Mouse (Mus musculus) hindbrain, embryonic 16.5 days (tissue): ENCODE data around the gene Cyp4x1. TPM values are rescaled to one million over a fixed set of nuclear protein-coding genes. Genes with fewer than 3 reads are reported as not detected.

Experiments used
- ATAC-seq: fragments of 200-750 bp; cut with Nextera tagmentation; 2 replicates; pipeline ENCODE4 v1.8.0; 2017; ENCODE audit warnings: moderate TSS enrichment, moderate library complexity
- H3K27ac ChIP-seq: fragments of 300-500 bp; sonication (generic); 2 replicates; pipeline ENCODE4 v1.5.1; 2014; ENCODE audit warnings: low read depth, mild to moderate bottlenecking, control low read depth, low read length, moderate library complexity
- H3K27me3 ChIP-seq: fragments of 300-500 bp; sonication (generic); replicated peaks from 2 replicates; pipeline ENCODE4 v1.6.1; 2014; ENCODE audit warnings: low read length; ENCODE audit not compliant: control insufficient read depth, insufficient read depth
- H3K36me3 ChIP-seq: fragments of 300-500 bp; sonication (generic); 2 replicates; pipeline ENCODE4 v1.6.1; 2014; ENCODE audit warnings: mild to moderate bottlenecking, low read length, moderate library complexity, mixed read lengths; ENCODE audit not compliant: control insufficient read depth, insufficient read depth
- H3K4me1 ChIP-seq: fragments of 300-500 bp; sonication (generic); 2 replicates; pipeline ENCODE4 v1.6.1; 2014; ENCODE audit warnings: low read depth, low read length; ENCODE audit not compliant: control insufficient read depth, insufficient read depth
- H3K4me2 ChIP-seq: fragments of 300-500 bp; sonication (generic); 2 replicates; pipeline ENCODE4 v1.6.1; 2014; ENCODE audit warnings: mild to moderate bottlenecking, low read length, control low read depth, moderate library complexity
- H3K4me3 ChIP-seq: fragments of 300-500 bp; sonication (generic); 2 replicates; pipeline ENCODE4 v1.5.1; 2014; ENCODE audit warnings: mild to moderate bottlenecking, low read length, control low read depth, moderate library complexity
- H3K9ac ChIP-seq: fragments of 300-500 bp; sonication (generic); 2 replicates; pipeline ENCODE4 v1.6.1; 2014; ENCODE audit warnings: low read depth, mild to moderate bottlenecking, control low read depth, low read length, moderate library complexity
- H3K9me3 ChIP-seq: fragments of 300-500 bp; sonication (generic); 2 replicates; pipeline ENCODE4 v1.6.1; 2014; ENCODE audit warnings: mild to moderate bottlenecking, low read length, moderate library complexity; ENCODE audit not compliant: control insufficient read depth
- WGBS: fragments of 180-500 bp; shearing (Covaris S2); extraction: QIAGEN DNeasy Blood & Tissue Kit; methylation state at CpG from one replicate; pipeline ENCODE4 v1.1.7; 2014; 5-methylcytosine and 5-hydroxymethylcytosine counted together
- polyA plus RNA-seq: library from polyadenylated mRNA; unstranded; fragments of >200 nt; fragmentation: Nextera tagmentation; extraction: Ambion mirVana; gene quantifications from 2 replicates; pipeline ENCODE4 v1.2.1, GENCODE M21; 2015

Cyp4x1 gene
- polyA plus RNA-seq, 1 experiment from 2014 or later, result 11.8 TPM

DNA sequence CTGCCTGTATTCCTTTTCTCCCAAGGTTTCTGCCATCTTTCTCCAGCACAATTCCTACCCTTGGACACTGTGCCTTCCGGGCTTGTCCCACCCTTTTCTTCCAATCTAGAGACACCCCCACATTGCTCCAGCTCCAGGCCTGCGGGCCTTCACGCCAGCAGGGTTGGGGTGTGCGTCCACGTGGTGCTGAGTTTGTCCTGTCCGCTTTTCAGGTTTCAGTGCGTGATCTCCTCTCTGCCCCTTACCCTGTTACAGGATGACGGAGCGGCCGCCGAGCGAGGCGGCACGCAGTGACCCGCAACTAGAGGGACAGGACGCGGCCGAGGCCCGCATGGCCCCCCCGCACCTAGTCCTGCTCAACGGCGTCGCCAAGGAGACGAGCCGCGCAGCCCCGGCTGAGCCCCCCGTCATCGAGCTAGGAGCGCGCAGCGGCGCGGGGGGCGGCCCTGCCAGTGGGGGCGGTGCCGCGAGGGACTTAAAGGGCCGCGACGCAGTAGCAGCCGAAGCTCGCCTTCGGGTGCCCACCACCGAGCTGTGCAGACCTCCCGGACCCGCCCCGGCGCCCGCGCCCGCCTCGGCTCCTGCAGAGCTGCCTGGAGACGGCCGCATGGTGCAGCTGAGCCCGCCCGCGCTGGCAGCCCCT lies 71.1 kb downstream of the Cyp4x1 start:
- H3K4me2 ChIP-seq, result peak overlapping the region; percentile 92
- H3K27me3 ChIP-seq, result peaks cover 59% of the 10 kb centered on the region
- H3K36me3 ChIP-seq, result no peaks in the 10 kb centered on the region
- ATAC-seq, result peak; percentile 84
- H3K27ac ChIP-seq, result no peak overlapping the region
- under 1% methylated on average over 41 of the region's 58 CpGs for WGBS
- peak overlapping the region; percentile 63 for H3K9ac ChIP-seq
- H3K4me3 ChIP-seq, result peak overlapping the region; percentile 51
- no peaks in the 10 kb centered on the region for H3K9me3 ChIP-seq
- H3K4me1 ChIP-seq, result peaks cover 8% of the 10 kb centered on the region; the same call in 1 of the 2 replicates

DNA sequence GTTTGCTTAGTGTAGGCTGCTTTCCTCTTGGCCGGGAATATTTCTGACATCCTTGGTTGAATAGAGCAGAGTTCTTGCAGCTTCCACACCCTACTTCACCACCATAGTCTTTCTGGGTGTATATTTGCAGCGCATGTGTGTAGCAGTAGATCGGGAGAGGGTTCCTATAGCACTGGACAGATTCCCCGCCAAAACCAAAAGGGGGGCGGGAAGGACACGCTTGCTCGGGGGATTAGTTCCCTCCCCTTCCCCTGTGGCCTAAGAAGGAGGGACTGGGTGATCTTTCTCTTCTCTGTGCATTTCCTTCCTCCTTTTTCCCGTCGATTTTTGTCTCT lies 71.6 kb downstream of the Cyp4x1 start:
- Histone ChIP-seq H3K9me3 (no peaks in the 10 kb centered on the region), H3K4me3 (peak overlapping the region; percentile 51), H3K4me1 (peaks cover 8% of the 10 kb centered on the region; the same call in 1 of the 2 replicates), H3K36me3 (no peaks in the 10 kb centered on the region), H3K27me3 (peaks cover 59% of the 10 kb centered on the region), H3K4me2 (peak overlapping the region; percentile 92), H3K9ac (no peak overlapping the region), H3K27ac (no peak overlapping the region)
- no peak for ATAC-seq
- 1% methylated on average over 9 of the region's 9 CpGs for WGBS

DNA sequence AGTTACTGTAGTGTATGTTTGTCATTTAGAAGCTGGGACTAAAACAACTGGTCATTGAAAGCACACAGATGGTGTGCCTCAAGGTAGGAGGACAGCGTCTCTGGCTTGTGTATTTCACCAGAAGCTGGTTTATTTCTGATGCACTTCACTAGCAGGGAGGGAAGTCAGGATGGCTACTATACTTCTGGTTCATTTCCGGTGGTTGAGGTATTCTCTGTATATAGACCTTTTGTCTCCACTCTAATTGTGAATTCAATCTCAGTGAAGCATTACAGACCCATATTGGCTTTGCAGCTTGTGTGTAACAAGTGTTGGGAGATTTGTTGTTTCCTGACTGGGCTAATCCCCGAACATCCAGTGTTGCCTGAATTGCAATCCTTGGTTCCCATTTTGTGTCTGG lies 73.3 kb downstream of the Cyp4x1 start:
- Histone ChIP-seq H3K36me3 (no peaks in the 10 kb centered on the region), H3K9me3 (no peaks in the 10 kb centered on the region), H3K9ac (no peak overlapping the region), H3K4me2 (peak overlapping the region; percentile 27), H3K27ac (no peak overlapping the region), H3K4me3 (no peak overlapping the region), H3K27me3 (peaks cover 49% of the 10 kb centered on the region), H3K4me1 (peaks cover 14% of the 10 kb centered on the region; the same call in 1 of the 2 replicates)
- WGBS, result 17% methylated on average over 3 of the region's 3 CpGs
- no peak for ATAC-seq

DNA sequence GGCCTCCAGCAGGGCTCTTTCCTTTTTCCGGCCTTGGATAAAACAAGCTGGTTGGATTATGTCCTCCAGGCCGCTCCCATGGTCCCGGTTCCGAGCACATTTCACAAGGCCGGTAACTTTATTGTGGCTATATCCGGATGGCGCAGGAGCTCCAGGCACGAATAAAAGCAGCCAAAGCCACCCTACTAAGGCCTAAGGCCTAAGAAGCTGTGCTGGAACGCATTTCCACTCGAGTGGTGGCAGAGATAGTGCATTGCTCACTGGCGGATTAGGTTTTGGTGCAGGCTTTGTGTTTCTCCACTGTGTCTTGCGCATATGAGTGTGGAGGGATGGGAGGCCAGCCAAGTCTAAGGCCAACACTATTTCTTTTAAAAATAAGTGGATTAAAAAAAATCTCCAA lies 74.2 kb downstream of the Cyp4x1 start:
- Histone ChIP-seq H3K36me3 (no peaks in the 10 kb centered on the region), H3K27me3 (peaks cover 48% of the 10 kb centered on the region), H3K4me1 (peaks cover 14% of the 10 kb centered on the region; the same call in 1 of the 2 replicates), H3K4me2 (no peak overlapping the region; the same call in 1 of the 2 replicates), H3K4me3 (0 out of 2 replicates have a peak overlapping the region, but pooled peaks have one; percentile 14), H3K27ac (no peak overlapping the region), H3K9me3 (no peaks in the 10 kb centered on the region), H3K9ac (no peak overlapping the region)
- ATAC-seq, result no peak
- 9% methylated on average over 12 of the region's 12 CpGs for WGBS

DNA sequence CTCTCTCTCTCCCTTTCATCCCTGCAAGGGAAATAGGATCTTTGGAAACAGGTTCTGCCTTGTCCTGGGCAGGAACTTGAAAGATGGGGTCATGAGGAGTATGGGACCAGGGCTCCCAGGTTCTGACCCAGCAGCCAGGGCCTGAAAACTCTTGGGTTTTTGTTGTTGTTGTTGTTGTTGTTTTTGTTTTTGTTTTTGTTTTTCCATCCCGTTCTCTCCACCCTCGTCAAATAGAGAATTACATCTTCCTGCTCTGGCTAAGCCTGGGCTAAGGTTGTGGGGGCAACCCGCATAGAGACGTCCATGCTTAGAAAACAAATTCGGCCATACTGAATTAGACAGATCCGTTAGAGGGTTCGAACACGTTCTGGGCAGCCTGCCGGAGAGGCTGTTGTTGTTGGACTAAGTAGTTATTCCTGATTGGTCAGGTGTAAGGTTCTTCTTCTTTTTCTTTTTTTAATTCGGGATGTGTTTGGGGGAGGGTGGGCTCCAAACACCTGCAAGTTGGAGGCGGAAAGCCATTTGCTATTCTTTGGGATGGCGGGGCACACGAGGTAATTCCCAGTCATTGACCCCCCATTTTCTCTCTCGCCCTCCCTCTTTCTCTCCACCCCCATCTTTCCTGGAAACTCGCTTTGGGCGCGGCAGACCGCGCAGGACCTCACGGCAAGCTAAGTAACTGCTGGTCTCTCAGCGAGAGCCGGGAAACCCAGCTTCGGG lies 75.0 kb downstream of the Cyp4x1 start:
- H3K4me2 ChIP-seq, result peak overlapping the region; percentile 20
- under 1% methylated on average over 23 of the region's 23 CpGs for WGBS
- H3K9ac ChIP-seq, result no peak overlapping the region

DNA sequence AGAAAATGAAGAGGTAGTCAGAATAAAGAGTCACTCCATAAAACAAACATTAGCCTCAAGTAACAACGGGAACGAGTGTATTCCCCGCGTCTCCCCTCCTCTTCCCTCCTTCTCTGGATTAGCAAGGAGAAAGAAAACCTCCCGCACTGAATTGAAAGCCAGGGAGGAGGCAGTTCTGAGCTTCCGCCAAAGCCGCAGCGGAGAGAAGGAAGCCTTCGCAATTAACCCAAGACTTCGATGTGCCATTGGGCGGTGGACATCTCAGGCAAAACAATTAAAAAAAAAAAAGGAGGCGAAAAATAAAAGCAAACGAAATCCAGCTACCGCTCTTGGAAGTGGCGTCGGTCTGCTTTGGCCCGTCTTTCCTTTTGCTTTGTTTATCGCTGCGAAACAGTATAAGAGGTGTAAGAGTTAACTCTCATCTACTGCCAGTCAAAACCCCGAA lies 75.7 kb downstream of the Cyp4x1 start:
- no peak for ATAC-seq
- Histone ChIP-seq H3K4me3 (peak overlapping the region; percentile 30), H3K27me3 (peaks cover 54% of the 10 kb centered on the region), H3K4me2 (no peak overlapping the region; the same call in 1 of the 2 replicates), H3K9me3 (no peaks in the 10 kb centered on the region), H3K4me1 (peaks cover 12% of the 10 kb centered on the region; the same call in 1 of the 2 replicates), H3K9ac (no peak overlapping the region), H3K27ac (no peak overlapping the region; the same call in 1 of the 2 replicates), H3K36me3 (no peaks in the 10 kb centered on the region)
- 1% methylated on average over 20 of the region's 20 CpGs for WGBS

More for the DNA sequence above, 75.0 kb downstream of the Cyp4x1 start:
- ATAC-seq, result no peak
- Histone ChIP-seq H3K36me3 (no peaks in the 10 kb centered on the region), H3K4me1 (peaks cover 14% of the 10 kb centered on the region; the same call in 1 of the 2 replicates), H3K4me3 (peak overlapping the region; percentile 30), H3K9me3 (no peaks in the 10 kb centered on the region), H3K27ac (0 out of 2 replicates have a peak overlapping the region, but pooled peaks have one; percentile 40), H3K27me3 (peaks cover 49% of the 10 kb centered on the region)

DNA sequence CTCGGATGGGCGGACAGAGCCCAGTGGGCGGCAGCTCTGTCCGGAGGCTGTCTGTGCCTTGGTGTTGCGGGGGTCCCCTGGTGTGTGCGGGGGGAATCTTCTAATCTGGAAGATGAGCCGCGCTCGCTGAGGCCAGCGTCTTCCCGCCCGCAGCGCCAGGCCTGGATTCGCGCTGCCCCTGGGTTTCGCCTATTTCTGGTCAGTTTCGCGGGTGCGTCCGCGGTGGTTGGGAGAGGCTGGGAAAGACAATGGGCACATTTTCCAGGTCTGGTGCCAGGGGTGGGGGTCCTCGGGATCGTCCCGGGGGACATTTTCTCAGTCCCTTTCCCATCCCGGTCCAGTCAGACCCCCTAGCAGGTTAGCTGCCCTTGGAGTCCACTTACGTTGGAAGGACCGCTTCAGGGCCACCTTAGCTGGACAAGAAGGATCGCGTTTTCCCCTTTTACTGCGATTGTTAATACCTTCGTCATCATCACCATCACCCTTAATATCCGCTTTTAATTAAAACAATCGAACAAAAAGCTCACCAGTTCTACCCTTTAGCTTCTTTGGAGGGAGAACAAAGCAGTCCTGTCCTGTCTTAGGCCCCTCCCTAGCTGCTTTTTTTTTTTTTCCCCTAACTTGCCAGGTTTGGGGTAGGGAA lies 76.3 kb downstream of the Cyp4x1 start:
- peaks cover 6% of the 10 kb centered on the region; the same call in 1 of the 2 replicates for H3K4me1 ChIP-seq
- H3K27ac ChIP-seq, result peak overlapping the region; percentile 65
- H3K9ac ChIP-seq, result peak overlapping the region; percentile 41; the same call in 1 of the 2 replicates
- no peak overlapping the region for H3K4me2 ChIP-seq
- ATAC-seq, result peak; percentile 25; the same call in 1 of the 2 replicates
- no peaks in the 10 kb centered on the region for H3K36me3 ChIP-seq
- peaks cover 56% of the 10 kb centered on the region for H3K27me3 ChIP-seq
- no peaks in the 10 kb centered on the region for H3K9me3 ChIP-seq
- H3K4me3 ChIP-seq, result peak overlapping the region; percentile 30
- under 1% methylated on average over 32 of the region's 33 CpGs for WGBS

DNA sequence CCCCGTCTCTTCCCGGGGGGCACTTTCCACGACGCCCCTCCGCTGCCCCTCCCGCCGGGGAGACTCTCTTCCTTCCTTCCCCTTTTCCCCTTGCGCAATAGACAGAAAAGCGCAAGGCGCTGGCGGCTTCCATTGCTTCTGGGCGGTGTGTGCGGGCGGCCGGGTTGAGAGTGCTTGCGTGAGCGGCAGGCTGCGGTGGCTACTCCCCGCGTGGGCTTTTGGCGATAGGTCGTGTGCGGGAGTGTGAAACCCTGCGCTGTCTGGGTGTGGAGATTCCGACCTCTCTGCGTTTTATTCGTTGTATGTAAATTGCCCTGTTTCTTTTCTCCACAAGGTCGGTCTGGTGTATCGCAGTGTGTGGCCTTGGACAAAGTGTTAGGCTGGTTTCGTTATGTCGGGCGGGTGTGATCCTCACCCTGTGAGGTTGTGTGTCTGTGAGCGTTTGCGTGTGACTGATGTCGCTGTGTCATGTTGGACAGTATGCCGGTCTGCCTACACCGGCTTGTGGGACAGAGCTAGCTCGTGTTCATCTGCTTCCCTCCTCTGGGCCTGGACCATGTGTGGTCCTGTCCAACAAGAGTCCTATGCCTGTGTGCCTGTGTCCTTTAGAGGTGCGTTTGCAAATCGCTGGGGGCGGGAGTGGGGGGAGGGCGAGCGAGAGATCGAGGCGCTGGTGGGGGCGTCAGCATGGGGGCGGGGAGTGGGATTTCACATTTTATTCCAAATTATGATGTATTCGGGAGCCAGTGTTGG lies 77.0 kb downstream of the Cyp4x1 start:
- WGBS, result under 1% methylated on average over 48 of the region's 48 CpGs
- H3K4me1 ChIP-seq, result peaks cover 9% of the 10 kb centered on the region

More for the DNA sequence above, 77.0 kb downstream of the Cyp4x1 start:
- peak overlapping the region; percentile 65 for H3K27ac ChIP-seq
- peak overlapping the region; percentile 41 for H3K9ac ChIP-seq
- H3K4me2 ChIP-seq, result peak overlapping the region; percentile 41
- peak; percentile 75 for ATAC-seq
- no peaks in the 10 kb centered on the region for H3K36me3 ChIP-seq
- no peaks in the 10 kb centered on the region for H3K9me3 ChIP-seq
- peaks cover 57% of the 10 kb centered on the region for H3K27me3 ChIP-seq
- H3K4me3 ChIP-seq, result peak overlapping the region; percentile 30
